Comparison of ENCODE assay signal across 25 mouse cellular contexts in genomic region chr13:37354432-37354831, GRCm38 (mm10). TPM values are rescaled to one million over a fixed set of nuclear protein-coding genes. Genes with fewer than 3 reads are reported as not detected.
A peak's percentile ranks its signal among the peaks of the same experiment; 100 is the strongest.
DNase-seq lines count a peak whose midpoint lies in the region; ATAC-seq and TF ChIP-seq lines count a peak whose summit lies in the region.
"Had no signal": no experiment of that assay in that cellular context is flagged by ENCODE, and none has a peak within 500 bp of the region (broad histone marks: within the 10 kb centered on the region; RNA-seq: fewer than 3 reads in every experiment).

No protein-coding gene starts in this region.

- ATAC-seq in granulocyte monocyte progenitor cell, adult 5-6 weeks (replicated peaks; ENCODE audit: poor library complexity, severe bottlenecking), result peak; percentile 28; the same call in 1 of the 2 replicates
- ATAC-seq: forebrain, embryonic 14.5 days; midbrain, embryonic 15.5 days had no signal

- H3K4me1 ChIP-seq in bone marrow, adult 2 months (ENCODE audit: control insufficient read depth, insufficient read depth, low read length), result peaks cover 9% of the 10 kb centered on the region; the same call in 1 of the 2 replicates
- H3K4me1 ChIP-seq: hindbrain, embryonic 13.5 days; midbrain, embryonic 15.5 days; neural tube, embryonic 12.5 days had no signal

- no peak for TF ChIP-seq POLR2A in bone marrow, adult 2 months (IDR thresholded peaks at IDR 0.05; ENCODE audit: borderline replicate concordance, control insufficient read depth, low read depth, low read length)

- H3K4me3 ChIP-seq in left cerebral cortex, adult 2 months, result no peak overlapping the region
- no peak overlapping the region for H3K4me3 ChIP-seq in bone marrow, adult 2 months (replicated peaks; ENCODE audit: control insufficient read depth, low read depth, low read length)
- H3K4me3 ChIP-seq: heart, embryonic 13.5 days; hindbrain, embryonic 13.5 days; limb, embryonic 13.5 days; midbrain, embryonic 15.5 days; neural tube, embryonic 12.5 days had no signal

- H3K27ac ChIP-seq in left cerebral cortex, adult 2 months, result peak overlapping the region; percentile 21
- H3K27ac ChIP-seq in bone marrow, adult 2 months (ENCODE audit: control insufficient read depth, insufficient read depth, low read depth, low read length, poor library complexity), result peak overlapping the region; percentile 44
- H3K27ac ChIP-seq: heart, embryonic 13.5 days; hindbrain, embryonic 13.5 days; limb, embryonic 13.5 days; liver, embryonic 14.5 days; midbrain, embryonic 15.5 days; neural tube, embryonic 12.5 days had no signal

- DNase-seq in left cerebral cortex, adult 2 months (ENCODE audit: extremely low spot score in 1 of 2, low spot score in 2 of 2), result no peak
- DNase-seq in left cerebral cortex, adult 11 months (ENCODE audit: low spot score), result no peak
- DNase-seq in right cerebral cortex, adult 18-20 months, result peak; percentile 52
- no peak for DNase-seq in right cerebral cortex, postnatal 25 days
- DNase-seq in adrenal gland, adult 2 months, result no peak
- DNase-seq in layer of hippocampus, adult 18-20 months (ENCODE audit: low spot score in 2 of 2), result no peak
- DNase-seq: adrenal gland, adult 8-10 months; cerebellum, adult 8-10 months; cerebellum, postnatal 36 days; gastrocnemius, postnatal 14 days; heart, adult 18-20 months; kidney, adult 18-20 months; kidney, postnatal 4 days; layer of hippocampus, adult 9-11 months; thymus, adult 18-20 months had no signal

- TF ChIP-seq CTCF in left cerebral cortex, adult 2 months (IDR thresholded peaks at IDR 0.05), result no peak
- no peak for TF ChIP-seq CTCF in bone marrow, adult 2 months (IDR thresholded peaks at IDR 0.05; ENCODE audit: control insufficient read depth, insufficient read depth, low read length)

- 5% methylated on average over 4 of the region's 4 CpGs for WGBS in bone marrow, adult 2 months

- intact Hi-C loops in left cerebral cortex, adult 2 months (cut with DNase I), result no loop called here

RNA-seq across cellular contexts. Expression of gene Ly86, which starts 9.4 kb away (rescaled TPM):
- 1 to 10 TPM; 8.5 to 8.7 TPM for total RNA-seq in left cerebral cortex, adult 2 months (2021)
- polyA plus RNA-seq in bone marrow, adult 2 months (2011; ENCODE audit: insufficient read depth, insufficient read length, low replicate concordance, missing spikeins), result 10.7 and 18.8 TPM in 2 replicates
- 195 and 204 TPM in 2 replicates for total RNA-seq in granulocyte monocyte progenitor cell, adult 5-6 weeks (2014; fragmentation: Nextera tagmentation)
- 155 and 188 TPM in 2 replicates for total RNA-seq in granulocyte monocyte progenitor cell, adult 5-6 weeks (2017)
- 1 to 10 TPM; 5.9 to 6.0 TPM for total RNA-seq in adrenal gland, adult 2 months (2021)
- polyA plus RNA-seq in adrenal gland, adult 2 months (2012; rRNA removed), result 2.1 and 2.4 TPM in 2 replicates
- total RNA-seq in layer of hippocampus, adult 18-20 months (2021), result 10 to 100 TPM in 1 of 2 experiments, 1 to 10 TPM in 1; 9.7 to 11.1 TPM
- polyA plus RNA-seq: G1E had no signal

Comparison
In these comparisons a context has a peak if more than half of its experiments do, and no peak if none do; other contexts are left out.
1. RNA of gene Ly86, which starts 9.4 kb away (total RNA-seq): 155 to 204 TPM in granulocyte monocyte progenitor cell, adult 5-6 weeks; 9.7 to 11.1 TPM in layer of hippocampus, adult 18-20 months, 8.5 to 8.7 TPM in left cerebral cortex, adult 2 months and 5.9 to 6.0 TPM in adrenal gland, adult 2 months; every median in the first group is over 10 times any median in the second.